Mouse (Mus musculus) CH12.LX (cell line): ENCODE measurements at regions not wholly inside any gene's neighbourhood (a gene's known extent, or its start where the extent isn't known, plus 50 kb on each side); places are given as distances from the start of the nearest gene placed in this dataset.

Experiments
- DNase-seq: peaks from one replicate; pipeline ENCODE4 v3.0.0-alpha.2; 2013; ENCODE audit errors: extremely low read depth
- H3K27ac ChIP-seq: 2 replicates; pipeline ENCODE4 v1.5.1; 2012; ENCODE audit warnings: low read depth, mild to moderate bottlenecking, control low read depth, moderate library complexity; ENCODE audit not compliant: insufficient read depth
- H3K27me3 ChIP-seq: replicated peaks from 2 replicates; pipeline ENCODE3; 2012; ENCODE audit warnings: inconsistent platforms
- H3K36me3 ChIP-seq, 2 experiments: replicated peaks in 1 of 2; 2 replicates each; pipeline versions ENCODE3 to v1.6.1; 2012; ENCODE audit warnings: inconsistent platforms in 1 of 2, low read length in 1 of 2, mild to moderate bottlenecking in 1 of 2, mixed read lengths in 1 of 2, moderate library complexity in 1 of 2; ENCODE audit not compliant: control insufficient read depth in 1 of 2, insufficient read depth in 1 of 2
- H3K4me1 ChIP-seq, 2 experiments: 2 replicates each; pipeline ENCODE4 v1.6.1; 2012; ENCODE audit warnings: inconsistent platforms in 1 of 2, moderate library complexity in 1 of 2; ENCODE audit not compliant: insufficient read depth in 2 of 2, control insufficient read depth in 1 of 2
- H3K4me2 ChIP-seq: 2 replicates; pipeline ENCODE4 v1.6.1; 2012; ENCODE audit warnings: low read depth, mild to moderate bottlenecking, control low read depth; ENCODE audit not compliant: poor library complexity, insufficient read depth, severe bottlenecking
- H3K4me3 ChIP-seq, 3 experiments: fragments of 150-350 bp in 1 of 3; sonication (generic) in 1 of 3; replicated peaks in 1 of 3; 2 replicates each; pipeline versions ENCODE3 to v1.5.1; 2011 to 2012; ENCODE audit warnings: low read depth in 2 of 3, low read length in 2 of 3, mild to moderate bottlenecking in 2 of 3, moderate library complexity in 2 of 3, control low read depth in 1 of 3, improper control_type of control experiment in 1 of 3, inconsistent platforms in 1 of 3, mixed read lengths in 1 of 3; ENCODE audit not compliant: poor library complexity in 1 of 3
- H3K79me2 ChIP-seq: replicated peaks from 2 replicates; pipeline ENCODE4 v1.6.1; 2012; ENCODE audit warnings: mild to moderate bottlenecking, moderate library complexity; ENCODE audit not compliant: control insufficient read depth, poor library complexity, insufficient read depth, severe bottlenecking; ENCODE audit errors: extremely low read depth
- H3K9ac ChIP-seq: 2 replicates; pipeline ENCODE4 v1.6.1; 2012; ENCODE audit warnings: low read depth, mild to moderate bottlenecking, control low read depth, moderate library complexity; ENCODE audit not compliant: insufficient read depth
- H3K9me3 ChIP-seq: replicated peaks from 2 replicates; pipeline ENCODE3; 2012; ENCODE audit warnings: low read length, inconsistent platforms, mixed read lengths
- CHD2 ChIP-seq: IDR thresholded peaks from 2 replicates; pipeline ENCODE4 v1.6.1; 2011; ENCODE audit warnings: low read length, improper control_type of control experiment
- CTCF ChIP-seq, 2 experiments: IDR thresholded peaks in 1 of 2; conservative IDR thresholded peaks in 1 of 2; 2 replicates each; pipeline ENCODE4 v1.5.1; 2011 to 2012; ENCODE audit warnings: low read depth in 2 of 2, low read length in 2 of 2, improper control_type of control experiment in 1 of 2, inconsistent platforms in 1 of 2, mild to moderate bottlenecking in 1 of 2, moderate library complexity in 1 of 2
- ELF1 ChIP-seq: IDR thresholded peaks from 2 replicates; pipeline ENCODE4 v1.6.1; 2014; ENCODE audit warnings: low read depth, mild to moderate bottlenecking, inconsistent platforms, low read length, improper control_type of control experiment
- EP300 ChIP-seq: IDR thresholded peaks from 2 replicates; pipeline ENCODE4 v1.6.1; 2011; ENCODE audit warnings: low read length, improper control_type of control experiment
- GABPA ChIP-seq: IDR thresholded peaks from 2 replicates; pipeline ENCODE4 v1.6.1; 2012; ENCODE audit warnings: low read depth, low read length, improper control_type of control experiment, inconsistent platforms; ENCODE audit not compliant: insufficient replicate concordance
- HCFC1 ChIP-seq: IDR thresholded peaks from 2 replicates; pipeline ENCODE4 v1.6.1; 2012; ENCODE audit warnings: low read depth, mild to moderate bottlenecking, inconsistent platforms, low read length, improper control_type of control experiment
- IRF4 ChIP-seq: IDR thresholded peaks from 2 replicates; pipeline ENCODE4 v1.6.1; 2014; ENCODE audit warnings: low read depth, mild to moderate bottlenecking, inconsistent platforms, low read length, improper control_type of control experiment
- JUN ChIP-seq: IDR thresholded peaks from 2 replicates; pipeline ENCODE4 v1.6.1; 2011; ENCODE audit warnings: low read depth, mild to moderate bottlenecking, low read length, improper control_type of control experiment, moderate library complexity; ENCODE audit not compliant: insufficient read depth
- JUND ChIP-seq: conservative IDR thresholded peaks from 2 replicates; pipeline ENCODE4 v1.6.1; 2011; ENCODE audit warnings: low read depth, low read length, improper control_type of control experiment
- KAT2A ChIP-seq: IDR thresholded peaks from 2 replicates; pipeline ENCODE4 v1.6.1; 2012; ENCODE audit warnings: low read length, improper control_type of control experiment, inconsistent platforms; ENCODE audit not compliant: insufficient replicate concordance
- MAFK ChIP-seq: IDR thresholded peaks from 2 replicates; pipeline ENCODE4 v1.6.1; 2011; ENCODE audit warnings: low read length, improper control_type of control experiment; ENCODE audit not compliant: insufficient replicate concordance
- MAZ ChIP-seq: IDR thresholded peaks from 2 replicates; pipeline ENCODE4 v1.6.1; 2012; ENCODE audit warnings: low read depth, mild to moderate bottlenecking, inconsistent platforms, low read length, improper control_type of control experiment, moderate library complexity
- MXI1 ChIP-seq: IDR thresholded peaks from 2 replicates; pipeline ENCODE4 v1.6.1; 2011; ENCODE audit warnings: mild to moderate bottlenecking, low read depth, low read length, improper control_type of control experiment
- MYC ChIP-seq: IDR thresholded peaks from 2 replicates; pipeline ENCODE4 v1.6.1; 2011; ENCODE audit warnings: low read depth, mild to moderate bottlenecking, improper control_type of control experiment, low read length
- NELFE ChIP-seq: IDR thresholded peaks from 2 replicates; pipeline ENCODE4 v1.6.1; 2011; ENCODE audit warnings: low read depth, low read length, improper control_type of control experiment
- NRF1 ChIP-seq: IDR thresholded peaks from 2 replicates; pipeline ENCODE4 v1.6.1; 2014; ENCODE audit warnings: low read depth, mild to moderate bottlenecking, inconsistent platforms, low read length, improper control_type of control experiment, moderate library complexity
- POLR2A ChIP-seq: IDR thresholded peaks from 2 replicates; pipeline ENCODE4 v1.6.1; 2011; ENCODE audit warnings: low read depth, mild to moderate bottlenecking, improper control_type of control experiment, low read length
- SIN3A ChIP-seq: IDR thresholded peaks from 2 replicates; pipeline ENCODE4 v1.6.1; 2012; ENCODE audit warnings: low read length, improper control_type of control experiment, inconsistent platforms
- TBP ChIP-seq: conservative IDR thresholded peaks from 2 replicates; pipeline ENCODE4 v1.6.1; 2011; ENCODE audit warnings: low read depth, low read length, improper control_type of control experiment
- TCF12 ChIP-seq: IDR thresholded peaks from 2 replicates; pipeline ENCODE4 v1.6.1; 2014; ENCODE audit warnings: low read depth, mild to moderate bottlenecking, inconsistent platforms, low read length, improper control_type of control experiment
- USF1 ChIP-seq: IDR thresholded peaks from 2 replicates; pipeline ENCODE4 v1.6.1; 2014; ENCODE audit warnings: low read depth, mild to moderate bottlenecking, inconsistent platforms, low read length, improper control_type of control experiment
- USF2 ChIP-seq: conservative IDR thresholded peaks from 2 replicates; pipeline ENCODE4 v1.6.1; 2011; ENCODE audit warnings: low read depth, low read length, improper control_type of control experiment
- ZC3H11A ChIP-seq: IDR thresholded peaks from 2 replicates; pipeline ENCODE4 v1.6.1; 2012; ENCODE audit warnings: low read depth, mild to moderate bottlenecking, inconsistent platforms, low read length, improper control_type of control experiment
- ZKSCAN1 ChIP-seq: IDR thresholded peaks from 2 replicates; pipeline ENCODE4 v1.6.1; 2012; ENCODE audit warnings: low read depth, inconsistent platforms, low read length, improper control_type of control experiment, borderline replicate concordance
- ZNF384 ChIP-seq: IDR thresholded peaks from 2 replicates; pipeline ENCODE4 v1.6.1; 2012; ENCODE audit warnings: low read depth, low read length, improper control_type of control experiment, inconsistent platforms
- dilution Hi-C: fragments of 300-500 bp; cut with MboI; formaldehyde crosslinking; loops from 2 replicates; pipeline ENCODE4 v1.14.3; 2020; ENCODE audit warnings: low sequenced_read_pairs; ENCODE audit not compliant: extremely low pct_unique_long_range_greater_than_20kb, extremely low pct_ligation_motif_present
- in situ Hi-C: fragments of 300-500 bp; cut with MboI; formaldehyde crosslinking; loops from 3 replicates; pipeline ENCODE4 v1.14.3; 2019; ENCODE audit warnings: low sequenced_read_pairs, low pct_ligation_motif_present, low pct_unique_long_range_greater_than_20kb, mixed read lengths

DNA sequence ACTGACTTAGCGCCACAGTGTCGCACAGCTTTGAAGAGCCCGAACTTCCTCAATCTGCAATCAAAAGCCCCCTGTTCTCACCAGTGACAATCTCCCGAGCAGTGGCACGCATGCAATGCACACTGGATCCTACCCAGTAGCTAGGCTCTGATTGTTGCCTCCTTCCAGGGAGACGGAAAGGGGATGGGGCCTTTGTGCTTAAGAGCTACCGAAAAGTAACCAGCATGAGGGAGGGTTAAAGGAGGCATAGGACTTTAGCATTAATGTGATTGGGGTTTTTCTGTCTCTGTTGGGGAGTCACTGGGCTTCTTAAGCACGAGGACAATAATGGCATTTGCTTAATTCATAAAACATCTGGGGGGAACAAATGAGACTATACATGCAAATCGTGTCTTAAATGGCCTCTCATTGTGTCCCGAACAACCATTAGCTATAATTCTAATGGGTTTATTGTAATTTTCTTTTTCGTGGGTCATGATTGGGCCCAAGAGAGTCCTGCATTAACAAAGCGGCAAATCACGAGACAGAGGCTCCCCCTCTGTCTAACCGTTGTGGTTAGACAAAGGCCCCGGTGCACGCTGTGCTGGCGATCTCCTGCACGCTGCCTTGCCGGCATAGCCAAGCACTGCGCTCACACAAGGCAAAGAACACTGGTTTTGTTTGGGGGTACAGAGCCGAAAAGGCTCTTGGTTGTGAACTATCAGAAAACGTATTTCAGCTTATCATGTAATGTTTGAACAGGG is 223.2 kb downstream of the Dact1 start:
- TF ChIP-seq JUN: no peak
- no peak for TF ChIP-seq MYC
- no peak for TF ChIP-seq NRF1
- TF ChIP-seq SIN3A: no peak
- TF ChIP-seq USF2: no peak
- no peak for TF ChIP-seq JUND
- no peak for TF ChIP-seq USF1
- no peak for TF ChIP-seq HCFC1
- no peak for TF ChIP-seq CHD2
- TF ChIP-seq MXI1: no peak
- TF ChIP-seq TBP: no peak
- no peak for TF ChIP-seq MAFK
- TF ChIP-seq, all 38 proteins: peak for 0
- Histone ChIP-seq H3K9me3 (no peaks in the 10 kb centered on the region), H3K36me3 (no peaks in the 10 kb centered on the region), H3K4me1 (peaks cover 4 to 23% of the 10 kb centered on the region in 2 experiments; a peak in 3 of 4 replicates), H3K79me2 (no peaks in the 10 kb centered on the region), H3K27ac (no peak overlapping the region), H3K9ac (no peak overlapping the region), H3K4me3 (no peak overlapping the region), H3K4me2 (no peak overlapping the region), H3K27me3 (no peaks in the 10 kb centered on the region)
- in situ Hi-C loops (no loop called here), dilution Hi-C loops (no loop called here)
- no peak for DNase-seq

DNA sequence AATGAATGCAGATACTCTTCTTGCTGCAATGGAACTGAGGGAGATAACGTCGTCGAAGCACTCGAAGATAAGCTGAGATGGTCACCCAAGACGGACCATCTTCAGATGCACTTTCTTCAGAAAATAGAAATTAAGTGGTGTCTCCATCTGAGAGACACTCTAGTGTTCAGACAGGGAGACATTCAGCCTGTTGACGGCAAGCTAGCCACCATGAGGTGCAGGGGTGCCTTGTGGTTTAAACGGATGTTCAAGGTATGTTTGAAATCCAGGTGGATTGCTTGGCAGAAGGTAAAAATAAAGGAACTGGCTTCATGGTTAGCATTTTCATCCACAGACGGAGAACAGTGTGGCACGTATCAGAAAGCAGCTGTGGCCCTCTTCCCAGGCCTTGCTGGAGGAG is 224.0 kb downstream of the Dact1 start:
- dilution Hi-C loops (no loop called here), in situ Hi-C loops (no loop called here)
- Histone ChIP-seq H3K9me3 (no peaks in the 10 kb centered on the region), H3K79me2 (no peaks in the 10 kb centered on the region), H3K27ac (no peak overlapping the region), H3K4me2 (no peak overlapping the region), H3K36me3 (no peaks in the 10 kb centered on the region), H3K4me1 (peaks cover 4 to 23% of the 10 kb centered on the region in 2 experiments; a peak in 3 of 4 replicates), H3K4me3 (no peak overlapping the region), H3K27me3 (no peaks in the 10 kb centered on the region), H3K9ac (no peak overlapping the region)
- no peak for TF ChIP-seq ZC3H11A
- no peak for TF ChIP-seq NELFE
- no peak for TF ChIP-seq CTCF (conservative IDR thresholded peaks at IDR 0.05 in 1 of 2, IDR thresholded peaks at IDR 0.05 in 1 of 2; ENCODE audit: low read depth in 2 of 2, low read length in 2 of 2)
- no peak for TF ChIP-seq MAFK
- TF ChIP-seq TCF12: no peak
- TF ChIP-seq MAZ: no peak
- TF ChIP-seq JUN: no peak
- TF ChIP-seq SIN3A: no peak
- no peak for TF ChIP-seq GABPA
- TF ChIP-seq KAT2A: no peak
- TF ChIP-seq IRF4: no peak
- no peak for TF ChIP-seq POLR2A
- no peak for TF ChIP-seq ELF1
- no peak for TF ChIP-seq MYC
- TF ChIP-seq HCFC1: no peak
- TF ChIP-seq ZNF384: no peak
- TF ChIP-seq EP300: no peak
- TF ChIP-seq ZKSCAN1: no peak
- no peak for TF ChIP-seq MXI1
- DNase-seq: no peak
